Mouse (Mus musculus) kidney, postnatal 10 days (tissue): Measurements from ENCODE around the gene Mmp14.

Source experiments
- DNase-seq: peaks from one replicate; pipeline ENCODE4 v3.0.0; 2021; ENCODE audit warnings: mixed read lengths

The Mmp14 gene

GRCm38 (mm10) chr14:54431334-54432077 is at the start of gene Mmp14:
TSS of gene Mmp14 (plus strand) at chr14:54431612.
- peak; percentile 86 for DNase-seq

GRCm38 (mm10) chr14:54381816-54382215 is 49.6 kb upstream of the Mmp14 start:
- DNase-seq = no peak

GRCm38 (mm10) chr14:54382641-54383040 is 48.8 kb upstream of the Mmp14 start:
- DNase-seq = no peak

- DNase-seq = peak; percentile 52
These were observed 48.0 kb upstream of the Mmp14 start for GRCm38 (mm10) chr14:54383355-54383771.

GRCm38 (mm10) chr14:54384396-54384795 is 47.0 kb upstream of the Mmp14 start:
- no peak for DNase-seq

- peak; percentile 57 for DNase-seq
These were observed 45.3 kb upstream of the Mmp14 start for GRCm38 (mm10) chr14:54385968-54386618.

- DNase-seq = peak; percentile 76
These were observed 43.9 kb upstream of the Mmp14 start for GRCm38 (mm10) chr14:54387546-54387945.

GRCm38 (mm10) chr14:54390843-54391242 is 40.6 kb upstream of the Mmp14 start:
- no peak for DNase-seq

GRCm38 (mm10) chr14:54393794-54394193 is 37.6 kb upstream of the Mmp14 start:
- DNase-seq = no peak

GRCm38 (mm10) chr14:54394309-54394708 is 37.1 kb upstream of the Mmp14 start:
- no peak for DNase-seq

- DNase-seq = no peak
These were observed 34.7 kb upstream of the Mmp14 start for GRCm38 (mm10) chr14:54396685-54397084.

GRCm38 (mm10) chr14:54397872-54398527 is 33.4 kb upstream of the Mmp14 start:
- no peak for DNase-seq

GRCm38 (mm10) chr14:54398528-54398916 is 32.9 kb upstream of the Mmp14 start:
- no peak for DNase-seq

GRCm38 (mm10) chr14:54398921-54399382 is 32.5 kb upstream of the Mmp14 start:
- peak; percentile 78 for DNase-seq

GRCm38 (mm10) chr14:54401723-54402122 is 29.7 kb upstream of the Mmp14 start:
- no peak for DNase-seq

- DNase-seq = peak; percentile 61
These were observed 22.9 kb upstream of the Mmp14 start for GRCm38 (mm10) chr14:54408336-54409056.

- DNase-seq = no peak
These were observed 22.3 kb upstream of the Mmp14 start for GRCm38 (mm10) chr14:54409057-54409645.

- peak; percentile 58 for DNase-seq
These were observed 21.2 kb upstream of the Mmp14 start for GRCm38 (mm10) chr14:54409980-54410810.

- no peak for DNase-seq
These were observed 19.3 kb upstream of the Mmp14 start for GRCm38 (mm10) chr14:54412000-54412576.

GRCm38 (mm10) chr14:54412629-54413170 is 18.7 kb upstream of the Mmp14 start:
- DNase-seq = peak; percentile 80
